Mouse (Mus musculus) limb, embryonic 12.5 days (tissue): Measurements from ENCODE around the gene Slc25a21. TPM values are rescaled to one million over a fixed set of nuclear protein-coding genes. Genes with fewer than 3 reads are reported as not detected.

Experiments
- ATAC-seq: fragments of 200-750 bp; cut with Nextera tagmentation; 2 replicates; pipeline ENCODE4 v1.8.0; 2017; ENCODE audit warnings: low read depth, moderate TSS enrichment; ENCODE audit not compliant: insufficient number of reproducible peaks, insufficient read depth, low FRiP score, low TSS enrichment
- H3K27ac ChIP-seq: fragments of 300-500 bp; sonication (generic); 2 replicates; pipeline ENCODE4 v1.5.1; 2016; ENCODE audit warnings: mild to moderate bottlenecking, moderate library complexity
- H3K27me3 ChIP-seq: fragments of 300-500 bp; sonication (generic); 2 replicates; pipeline ENCODE4 v1.6.1; 2016; ENCODE audit warnings: mild to moderate bottlenecking, moderate library complexity
- H3K36me3 ChIP-seq: fragments of 300-500 bp; sonication (generic); 2 replicates; pipeline ENCODE4 v1.6.1; 2016; ENCODE audit warnings: mild to moderate bottlenecking, moderate library complexity
- H3K4me1 ChIP-seq: fragments of 300-500 bp; sonication (generic); replicated peaks from 2 replicates; pipeline ENCODE4 v1.6.1; 2016
- H3K4me2 ChIP-seq: fragments of 300-500 bp; sonication (generic); 2 replicates; pipeline ENCODE4 v1.6.1; 2016; ENCODE audit warnings: mild to moderate bottlenecking, moderate library complexity
- H3K4me3 ChIP-seq: fragments of 300-500 bp; sonication (generic); replicated peaks from 2 replicates; pipeline ENCODE4 v1.5.1; 2016; ENCODE audit warnings: mild to moderate bottlenecking
- H3K9ac ChIP-seq: fragments of 300-500 bp; sonication (generic); replicated peaks from 2 replicates; pipeline ENCODE4 v1.6.1; 2016; ENCODE audit warnings: mild to moderate bottlenecking, moderate library complexity
- H3K9me3 ChIP-seq: fragments of 300-500 bp; sonication (generic); 2 replicates; pipeline ENCODE4 v1.6.1; 2016; ENCODE audit warnings: mild to moderate bottlenecking, moderate library complexity
- WGBS: fragments of 180-500 bp; shearing (Covaris S2); methylation state at CpG from one replicate; pipeline ENCODE4 v1.1.7; 2016; 5-methylcytosine and 5-hydroxymethylcytosine counted together
- polyA plus RNA-seq: library from polyadenylated mRNA; unstranded; fragments of >200 nt; fragmentation: Nextera tagmentation; extraction: Ambion mirVana; gene quantifications from 2 replicates; pipeline ENCODE4 v1.2.1, GENCODE M21; 2016

The Slc25a21 gene
- polyA plus RNA-seq, 1 experiment from 2014 or later = 1.1 TPM

DNA sequence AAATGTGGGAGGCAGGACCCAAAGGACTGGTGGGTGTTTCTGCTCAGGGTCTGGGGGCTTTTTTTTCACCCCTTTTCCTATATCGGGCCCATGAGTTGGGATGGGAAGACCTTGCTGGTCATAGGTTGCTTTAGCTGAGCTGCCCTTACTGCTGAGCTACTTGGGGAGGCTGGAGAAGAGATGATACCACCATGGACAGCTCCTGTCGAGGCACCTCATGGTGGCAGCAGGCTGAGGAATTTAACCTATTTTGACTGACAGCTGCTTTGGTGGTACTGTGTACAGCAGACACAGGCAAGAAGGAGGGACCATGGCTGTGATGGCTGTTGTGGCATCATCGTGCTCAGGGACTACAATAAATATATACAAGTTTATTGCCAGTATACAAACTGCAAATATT lies 256.4 kb downstream of the Slc25a21 start:
- no peak for ATAC-seq
- H3K4me3 ChIP-seq = no peak overlapping the region
- H3K9me3 ChIP-seq = no peaks in the 10 kb centered on the region
- no peak overlapping the region for H3K27ac ChIP-seq
- no peaks in the 10 kb centered on the region for H3K36me3 ChIP-seq
- no peak overlapping the region for H3K4me2 ChIP-seq
- no peak overlapping the region for H3K9ac ChIP-seq
- H3K4me1 ChIP-seq = no peaks in the 10 kb centered on the region
- no peaks in the 10 kb centered on the region for H3K27me3 ChIP-seq
- WGBS = 63% methylated on average over 3 of the region's 3 CpGs

DNA sequence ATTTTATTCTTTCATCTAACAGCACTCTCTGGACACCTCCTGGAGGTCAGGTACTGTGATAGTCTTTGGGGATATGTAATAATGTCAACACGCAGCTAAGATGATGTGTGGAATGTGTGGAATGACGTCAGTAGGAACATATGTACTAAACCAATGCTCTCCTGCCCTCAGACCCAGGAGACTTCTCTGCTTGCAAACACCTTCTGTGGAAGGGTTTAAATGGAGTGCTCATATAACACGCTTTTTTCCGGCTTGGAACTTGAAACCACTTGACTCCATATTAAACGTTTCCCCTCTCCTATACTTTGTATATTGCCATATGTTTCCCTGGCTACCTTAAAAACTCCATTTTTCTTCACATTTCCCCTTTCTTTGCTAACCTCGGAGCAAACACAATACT lies 279.1 kb downstream of the Slc25a21 start:
- no peaks in the 10 kb centered on the region for H3K36me3 ChIP-seq
- 47% methylated on average over 6 of the region's 6 CpGs for WGBS
- 0 out of 2 replicates have a peak, but pooled peaks cover 4% of the 10 kb centered on the region for H3K4me1 ChIP-seq
- no peak overlapping the region for H3K27ac ChIP-seq
- peak; percentile 37; the same call in 1 of the 2 replicates for ATAC-seq
- no peaks in the 10 kb centered on the region for H3K9me3 ChIP-seq
- no peak overlapping the region for H3K9ac ChIP-seq
- 0 out of 2 replicates have a peak, but pooled peaks cover 3% of the 10 kb centered on the region for H3K27me3 ChIP-seq
- H3K4me3 ChIP-seq = no peak overlapping the region
- no peak overlapping the region for H3K4me2 ChIP-seq

DNA sequence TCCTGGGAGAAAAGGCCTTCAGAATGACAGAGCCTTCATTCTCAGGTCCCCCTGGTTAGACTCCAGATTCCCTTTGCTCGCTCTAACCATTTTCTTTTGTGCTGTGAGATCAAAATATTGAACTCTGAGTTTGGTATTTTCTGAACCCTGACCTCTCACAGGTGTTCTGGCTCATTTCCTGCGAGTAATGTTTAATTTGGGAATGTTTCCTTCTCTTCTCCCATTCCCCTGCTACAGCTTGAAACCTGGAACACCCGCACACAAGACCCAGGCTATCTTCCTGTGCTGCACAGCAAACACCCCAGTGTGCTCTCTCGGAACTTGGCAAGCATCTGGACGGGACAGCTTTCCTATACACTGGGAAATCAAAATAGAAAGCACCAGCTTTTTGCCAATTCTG lies 290.8 kb downstream of the Slc25a21 start:
- Histone ChIP-seq H3K9me3 (no peaks in the 10 kb centered on the region), H3K4me1 (peaks cover 18% of the 10 kb centered on the region), H3K9ac (no peak overlapping the region), H3K36me3 (no peaks in the 10 kb centered on the region), H3K27me3 (peaks cover 11% of the 10 kb centered on the region; the same call in 1 of the 2 replicates), H3K4me3 (no peak overlapping the region), H3K27ac (no peak overlapping the region), H3K4me2 (no peak overlapping the region)
- WGBS = 70% methylated on average over 5 of the region's 5 CpGs
- no peak for ATAC-seq

DNA sequence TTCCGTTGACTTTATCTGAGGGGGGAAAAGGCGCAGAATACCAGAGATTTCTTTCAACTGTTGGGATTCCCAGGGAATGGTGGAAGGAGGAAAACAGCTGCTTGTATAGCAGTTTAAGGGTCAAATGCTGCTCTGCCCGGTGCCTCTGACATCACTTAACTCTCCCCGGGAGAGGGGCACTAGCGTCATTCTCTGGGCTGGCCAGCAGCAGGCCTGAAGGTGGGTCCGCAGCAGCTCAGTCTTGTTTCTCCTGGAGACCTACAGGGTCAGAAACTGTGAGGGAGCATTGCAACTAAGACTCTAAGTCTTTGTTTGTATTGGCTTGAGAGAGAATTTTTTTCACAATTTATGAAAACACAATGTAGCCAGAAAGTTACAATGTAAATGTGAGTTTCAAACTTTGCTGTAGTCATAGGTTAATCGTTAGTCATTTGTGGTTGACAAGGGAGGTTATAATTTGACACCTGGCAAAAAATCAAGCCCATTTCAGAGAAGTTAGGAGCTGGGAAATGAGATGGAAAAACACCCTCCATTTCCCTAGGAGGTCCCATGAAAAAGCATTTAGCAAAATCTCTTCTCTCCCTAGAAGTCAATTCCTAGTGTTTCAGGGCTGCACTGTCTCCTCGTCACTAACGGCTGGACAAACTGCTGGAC lies 291.5 kb downstream of the Slc25a21 start:
- Histone ChIP-seq H3K36me3 (no peaks in the 10 kb centered on the region), H3K27me3 (peaks cover 11% of the 10 kb centered on the region; the same call in 1 of the 2 replicates), H3K4me2 (peak overlapping the region; percentile 40), H3K4me1 (peaks cover 18% of the 10 kb centered on the region), H3K4me3 (0 out of 2 replicates have a peak overlapping the region, but pooled peaks have one; percentile 11), H3K9me3 (no peaks in the 10 kb centered on the region), H3K9ac (no peak overlapping the region), H3K27ac (peak overlapping the region; percentile 73)
- 29% methylated on average over 9 of the region's 9 CpGs for WGBS
- ATAC-seq = no peak

DNA sequence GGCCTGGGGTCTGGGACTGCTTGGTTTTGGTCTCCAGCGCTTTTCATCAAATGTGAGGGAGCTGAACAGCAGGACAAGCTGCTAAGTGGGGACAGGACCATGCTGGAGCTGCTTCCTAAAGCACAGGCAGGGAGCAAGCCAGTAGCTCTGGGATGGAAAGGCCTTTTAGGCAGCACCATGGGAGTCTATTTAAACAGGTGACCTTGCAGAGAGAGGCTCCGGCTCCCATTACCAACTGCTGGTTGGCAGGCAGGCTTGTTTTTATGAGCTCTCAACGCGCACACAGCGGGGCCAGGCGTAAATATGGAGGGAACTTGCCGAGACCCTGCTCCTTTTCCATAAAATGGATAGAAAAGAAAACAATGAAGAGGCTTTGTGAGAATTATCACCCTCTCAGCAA lies 292.1 kb downstream of the Slc25a21 start:
- Histone ChIP-seq H3K27ac (peak overlapping the region; percentile 73; the same call in 1 of the 2 replicates), H3K36me3 (no peaks in the 10 kb centered on the region), H3K4me3 (0 out of 2 replicates have a peak overlapping the region, but pooled peaks have one; percentile 11), H3K9me3 (no peaks in the 10 kb centered on the region), H3K9ac (no peak overlapping the region), H3K27me3 (peaks cover 11% of the 10 kb centered on the region; the same call in 1 of the 2 replicates), H3K4me1 (peaks cover 23% of the 10 kb centered on the region), H3K4me2 (peak overlapping the region; percentile 40)
- WGBS = 14% methylated on average over 7 of the region's 7 CpGs
- ATAC-seq = peak; percentile 80; the same call in 1 of the 2 replicates

DNA sequence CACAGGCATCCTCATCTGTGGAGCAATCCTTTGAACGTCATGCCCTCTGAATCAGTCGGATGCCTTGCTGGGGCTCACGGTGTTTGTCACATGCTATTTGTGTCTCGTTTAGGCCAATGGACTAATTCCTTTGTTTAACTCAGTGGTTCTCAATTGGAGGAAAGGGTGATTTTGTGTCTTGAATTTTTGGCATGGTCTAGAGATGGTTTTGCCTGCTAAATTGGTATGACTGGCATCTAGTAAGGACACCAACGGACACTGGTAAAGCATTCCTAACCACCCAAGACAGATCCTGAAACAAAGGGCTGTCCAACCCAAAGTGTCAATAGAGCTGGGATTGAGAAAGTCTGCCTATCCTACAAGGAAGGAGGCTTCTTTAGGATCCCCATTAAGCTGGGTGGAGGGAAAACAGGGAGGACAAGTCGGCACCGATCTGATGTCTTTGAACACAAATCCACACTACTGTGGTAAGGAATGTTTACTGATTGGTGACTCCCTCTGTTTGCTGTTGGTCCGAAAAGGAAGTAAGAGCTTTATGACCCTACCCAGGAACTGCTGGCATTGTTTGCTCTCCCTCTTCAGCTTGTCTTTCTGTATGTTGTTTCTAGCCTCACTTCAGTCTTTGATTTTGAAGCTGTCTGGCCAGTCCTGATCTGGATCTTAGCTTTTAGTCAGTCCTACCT lies 294.4 kb downstream of the Slc25a21 start:
- H3K4me3 ChIP-seq = no peak overlapping the region
- WGBS = 69% methylated on average over 8 of the region's 8 CpGs
- no peak overlapping the region for H3K9ac ChIP-seq
- no peak overlapping the region for H3K27ac ChIP-seq
- peaks cover 27% of the 10 kb centered on the region for H3K4me1 ChIP-seq
- H3K9me3 ChIP-seq = no peaks in the 10 kb centered on the region
- no peaks in the 10 kb centered on the region for H3K36me3 ChIP-seq
- peaks cover 11% of the 10 kb centered on the region; the same call in 1 of the 2 replicates for H3K27me3 ChIP-seq
- no peak overlapping the region for H3K4me2 ChIP-seq
- no peak for ATAC-seq

DNA sequence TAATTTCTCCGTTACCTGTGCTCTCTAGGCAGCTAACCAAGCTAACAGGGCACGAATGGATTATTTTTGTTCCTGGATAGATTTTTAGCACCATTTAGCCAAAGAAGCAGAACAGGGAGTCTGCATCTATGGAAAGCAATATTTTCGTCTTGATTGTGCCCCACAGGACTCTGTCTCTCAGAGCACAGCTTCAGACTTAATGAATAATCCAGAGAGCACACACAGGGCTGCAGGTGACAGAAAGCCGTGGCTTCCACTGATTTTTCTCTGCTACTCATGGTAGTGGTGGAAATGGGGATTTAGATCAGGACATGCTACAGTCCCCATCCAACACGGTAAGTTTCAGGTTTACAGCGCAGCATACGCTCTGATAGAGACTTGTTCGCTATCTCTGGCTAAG lies 299.3 kb downstream of the Slc25a21 start:
- no peak overlapping the region for H3K4me2 ChIP-seq

DNA sequence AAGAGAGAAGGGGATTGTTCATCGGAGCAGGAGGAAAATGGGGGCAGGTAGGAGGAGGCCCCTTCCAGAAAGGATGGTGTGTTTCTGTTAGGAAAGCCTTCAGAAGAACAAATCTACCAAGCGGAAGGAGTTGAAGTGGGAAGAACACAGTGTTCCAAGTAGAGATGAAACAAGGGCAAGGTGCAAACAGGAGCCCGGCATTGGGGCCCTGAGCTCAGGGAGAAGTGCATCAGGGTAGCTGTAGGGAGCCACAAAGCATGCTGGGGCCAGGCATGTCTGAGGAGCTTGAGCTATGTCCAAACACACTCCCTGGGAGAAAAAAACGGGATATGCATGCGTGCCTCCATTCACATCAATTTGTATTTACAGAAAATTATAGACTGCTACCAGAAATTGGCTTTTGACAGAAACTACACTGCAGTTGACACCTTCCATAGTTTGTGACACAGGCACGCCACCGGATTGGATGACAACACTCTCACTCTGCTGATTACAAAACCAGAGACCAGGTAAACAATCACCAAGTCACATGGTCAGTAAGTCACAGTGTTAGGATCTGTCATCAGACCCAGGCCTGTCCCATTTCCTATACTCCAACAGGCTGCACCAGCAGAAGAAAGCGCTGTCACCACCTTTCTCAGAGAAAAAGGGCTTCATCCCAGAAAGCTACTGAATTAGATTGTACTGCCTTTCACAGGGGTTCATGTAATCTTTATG lies 299.9 kb downstream of the Slc25a21 start:
- no peak overlapping the region for H3K4me2 ChIP-seq
- no peaks in the 10 kb centered on the region for H3K36me3 ChIP-seq
- ATAC-seq = no peak
- H3K9me3 ChIP-seq = no peaks in the 10 kb centered on the region
- H3K27me3 ChIP-seq = peaks cover 15% of the 10 kb centered on the region
- H3K27ac ChIP-seq = 0 out of 2 replicates have a peak overlapping the region, but pooled peaks have one; percentile 5
- no peak overlapping the region for H3K4me3 ChIP-seq
- H3K4me1 ChIP-seq = peaks cover 13% of the 10 kb centered on the region; the same call in 1 of the 2 replicates
- H3K9ac ChIP-seq = no peak overlapping the region
- WGBS = 79% methylated on average over 8 of the region's 8 CpGs

More for the DNA sequence above, 299.3 kb downstream of the Slc25a21 start:
- Histone ChIP-seq H3K27ac (0 out of 2 replicates have a peak overlapping the region, but pooled peaks have one; percentile 5), H3K4me1 (peaks cover 13% of the 10 kb centered on the region; the same call in 1 of the 2 replicates), H3K9me3 (no peaks in the 10 kb centered on the region), H3K27me3 (peaks cover 20% of the 10 kb centered on the region), H3K4me3 (no peak overlapping the region), H3K9ac (no peak overlapping the region), H3K36me3 (no peaks in the 10 kb centered on the region)
- WGBS = 56% methylated on average over 8 of the region's 8 CpGs
- no peak for ATAC-seq

DNA sequence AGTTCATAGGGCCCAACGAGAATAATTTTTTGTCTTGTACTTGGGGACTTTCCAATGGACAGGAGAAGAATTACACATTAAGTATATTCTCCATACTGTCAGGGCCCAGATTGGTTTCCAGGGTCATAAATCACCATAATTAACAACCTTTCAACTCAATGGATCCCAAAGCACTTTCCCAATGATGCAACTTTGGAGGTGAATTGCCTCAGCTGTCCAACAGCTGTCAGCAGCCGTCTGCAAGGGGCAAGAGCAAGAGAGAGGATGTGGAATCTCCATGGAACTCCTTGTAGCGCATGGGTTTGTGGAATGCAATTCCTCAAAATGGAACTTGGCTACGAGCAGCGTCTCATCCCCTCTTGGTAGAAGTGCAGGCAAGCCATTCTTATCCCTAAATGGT lies 302.3 kb downstream of the Slc25a21 start:
- peaks cover 15% of the 10 kb centered on the region for H3K27me3 ChIP-seq
- peaks cover 10% of the 10 kb centered on the region; the same call in 1 of the 2 replicates for H3K4me1 ChIP-seq
- WGBS = 56% methylated on average over 5 of the region's 5 CpGs
- H3K4me3 ChIP-seq = no peak overlapping the region
- no peak overlapping the region for H3K4me2 ChIP-seq
- H3K36me3 ChIP-seq = no peaks in the 10 kb centered on the region
- H3K9ac ChIP-seq = no peak overlapping the region
- H3K27ac ChIP-seq = no peak overlapping the region
- no peak for ATAC-seq
- no peaks in the 10 kb centered on the region for H3K9me3 ChIP-seq

DNA sequence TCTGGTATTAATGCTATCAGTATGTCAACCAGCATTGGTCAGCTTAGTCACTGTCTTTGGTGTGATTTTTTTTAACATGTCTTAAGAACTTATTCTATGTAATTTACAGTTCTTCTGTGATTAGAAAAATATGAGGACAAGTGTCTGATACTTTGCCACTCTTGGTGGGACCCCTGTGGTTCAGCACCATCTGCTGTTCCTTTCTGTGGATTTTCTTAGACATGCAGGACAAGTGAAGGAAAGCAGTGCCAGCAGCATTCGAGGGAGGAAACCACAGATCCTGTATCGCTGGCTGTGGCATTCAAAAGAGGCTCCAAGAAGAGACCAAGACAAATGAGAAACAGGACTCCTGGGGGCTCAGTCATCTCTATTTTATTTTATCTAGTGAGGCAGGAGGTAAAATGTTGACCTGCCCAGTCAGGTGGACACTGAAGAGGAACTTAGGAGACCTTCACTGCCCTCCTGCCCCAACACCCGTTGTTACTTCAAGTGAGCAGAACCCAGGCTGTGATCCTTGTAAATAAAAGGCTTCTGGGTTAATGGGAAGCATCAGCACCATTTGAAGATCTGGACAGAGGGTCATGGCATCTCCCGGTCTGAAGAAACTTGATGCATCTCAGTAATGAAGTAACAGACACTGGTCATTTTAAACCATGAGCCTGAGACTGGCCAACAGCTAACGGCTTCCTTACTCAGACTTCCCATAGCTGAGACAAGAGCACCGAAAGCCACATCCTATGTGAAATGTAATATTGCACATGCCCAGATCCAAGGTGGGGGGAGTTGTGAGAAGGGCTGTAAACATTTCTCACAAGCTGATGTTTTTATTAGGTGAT lies 306.2 kb downstream of the Slc25a21 start:
- H3K4me3 ChIP-seq = no peak overlapping the region
- H3K36me3 ChIP-seq = no peaks in the 10 kb centered on the region
- no peaks in the 10 kb centered on the region for H3K9me3 ChIP-seq
- no peak overlapping the region for H3K4me2 ChIP-seq
- H3K27me3 ChIP-seq = peaks cover 19% of the 10 kb centered on the region
- 30% methylated on average over 6 of the region's 6 CpGs for WGBS
- no peak overlapping the region for H3K9ac ChIP-seq
- no peak for ATAC-seq
- no peak overlapping the region for H3K27ac ChIP-seq
- H3K4me1 ChIP-seq = peaks cover 3% of the 10 kb centered on the region; the same call in 1 of the 2 replicates
